Mouse (Mus musculus): ENCODE results near the gene Nxph4. TPM values are rescaled to one million over a fixed set of nuclear protein-coding genes. Genes with fewer than 3 reads are reported as not detected.

The Nxph4 gene
- polyA plus RNA-seq, 1 experiment from 2014 or later: 0.10 TPM

GRCm38 (mm10) chr10:127566553-127567326 lies 32.4 kb upstream of the Nxph4 start:
- Histone ChIP-seq H3K4me2 (no peak overlapping the region), H3K4me3 (no peak overlapping the region), H3K9ac (no peak overlapping the region), H3K27me3 (replicated peaks) (peaks cover 17% of the 10 kb centered on the region), H3K27ac (no peak overlapping the region), H3K9me3 (replicated peaks) (no peaks in the 10 kb centered on the region), H3K4me1 (peaks cover 22% of the 10 kb centered on the region), H3K36me3 (peaks cover 53% of the 10 kb centered on the region)
- no peak for ATAC-seq
- 78% methylated on average over 28 of the region's 28 CpGs for WGBS (ENCODE audit: insufficient replicate concordance)

DNA sequence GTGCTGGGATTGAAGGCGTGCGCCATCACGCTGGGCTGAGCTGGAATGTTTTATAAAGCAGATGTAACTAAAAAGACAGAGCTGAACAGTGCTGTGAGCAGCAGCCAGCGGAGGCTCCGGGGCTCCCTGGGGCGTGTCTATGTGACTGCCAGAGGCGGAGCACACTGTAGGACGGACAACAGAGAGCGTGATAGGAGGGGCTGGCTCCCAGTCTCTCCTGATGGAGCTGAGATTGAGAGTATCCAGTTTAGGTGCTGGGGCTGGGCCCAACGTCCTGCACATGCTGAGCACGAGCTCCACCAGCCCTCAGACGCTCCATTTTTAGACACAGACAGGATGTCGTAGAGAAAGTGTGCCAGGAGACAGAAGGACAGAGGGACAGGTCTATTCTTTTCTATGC lies 29.9 kb upstream of the Nxph4 start:
- H3K4me3 ChIP-seq: no peak overlapping the region
- WGBS (ENCODE audit: insufficient replicate concordance): 42% methylated on average over 13 of the region's 13 CpGs
- no peak overlapping the region for H3K27ac ChIP-seq
- H3K4me1 ChIP-seq: no peaks in the 10 kb centered on the region
- H3K36me3 ChIP-seq: peaks cover 61% of the 10 kb centered on the region
- H3K4me2 ChIP-seq: no peak overlapping the region
- H3K9ac ChIP-seq: no peak overlapping the region
- H3K27me3 ChIP-seq (replicated peaks): peaks cover 17% of the 10 kb centered on the region
- no peak for ATAC-seq
- no peaks in the 10 kb centered on the region for H3K9me3 ChIP-seq (replicated peaks)

DNA sequence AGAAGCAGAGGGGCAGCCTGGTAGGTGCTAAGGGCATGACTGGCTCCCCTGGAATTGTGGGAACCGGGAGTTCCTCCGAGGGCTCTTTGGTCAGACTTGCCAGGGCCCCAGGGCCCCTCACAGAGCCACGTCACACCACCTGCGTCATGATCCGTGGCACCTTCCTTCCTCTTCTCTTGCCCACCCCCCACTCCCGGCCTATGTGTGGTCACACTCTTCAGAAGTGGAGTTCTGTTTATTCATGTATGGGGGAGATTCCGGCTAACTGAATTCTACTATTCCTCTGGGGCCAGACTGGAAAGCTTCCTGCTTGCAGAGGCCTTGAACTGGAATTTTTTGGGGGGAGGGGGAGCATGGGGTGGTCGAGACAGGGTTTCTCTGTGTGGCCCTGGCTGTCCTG lies 29.5 kb upstream of the Nxph4 start:
- no peaks in the 10 kb centered on the region for H3K9me3 ChIP-seq (replicated peaks)
- H3K4me1 ChIP-seq: no peaks in the 10 kb centered on the region
- peaks cover 62% of the 10 kb centered on the region for H3K36me3 ChIP-seq
- peaks cover 17% of the 10 kb centered on the region for H3K27me3 ChIP-seq (replicated peaks)
- ATAC-seq: no peak
- H3K9ac ChIP-seq: no peak overlapping the region
- no peak overlapping the region for H3K27ac ChIP-seq
- no peak overlapping the region for H3K4me3 ChIP-seq
- 36% methylated on average over 8 of the region's 8 CpGs for WGBS (ENCODE audit: insufficient replicate concordance)
- H3K4me2 ChIP-seq: no peak overlapping the region

DNA sequence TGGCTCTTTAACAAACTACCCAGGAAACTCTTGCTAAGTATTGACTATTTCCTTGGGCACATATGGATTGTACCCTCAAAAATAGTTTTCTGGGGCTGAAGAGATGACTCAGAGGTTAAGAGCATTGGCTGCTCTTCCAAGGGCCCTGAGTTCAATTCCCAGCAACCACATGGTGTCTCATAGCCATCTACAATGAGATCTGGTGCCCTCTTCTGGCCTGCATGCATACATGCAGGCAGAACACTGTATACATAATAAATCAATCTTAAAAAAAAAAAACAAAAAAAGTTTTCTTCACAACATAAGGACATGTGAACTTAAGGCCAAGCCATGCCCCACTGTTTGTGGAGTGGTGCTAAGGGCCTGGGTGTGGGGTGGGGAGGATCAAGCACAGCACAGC lies 26.8 kb upstream of the Nxph4 start:
- Histone ChIP-seq H3K4me1 (no peaks in the 10 kb centered on the region), H3K4me2 (no peak overlapping the region), H3K4me3 (no peak overlapping the region), H3K9ac (no peak overlapping the region), H3K36me3 (peaks cover 66% of the 10 kb centered on the region), H3K27ac (no peak overlapping the region), H3K27me3 (replicated peaks) (peaks cover 5% of the 10 kb centered on the region), H3K9me3 (replicated peaks) (no peaks in the 10 kb centered on the region)
- no peak for ATAC-seq

- Histone ChIP-seq H3K4me3 (no peak overlapping the region), H3K36me3 (peaks cover 88% of the 10 kb centered on the region), H3K27ac (no peak overlapping the region), H3K27me3 (replicated peaks) (no peaks in the 10 kb centered on the region), H3K4me1 (no peaks in the 10 kb centered on the region), H3K4me2 (no peak overlapping the region), H3K9ac (no peak overlapping the region), H3K9me3 (replicated peaks) (no peaks in the 10 kb centered on the region)
- no peak for ATAC-seq
- WGBS (ENCODE audit: insufficient replicate concordance): 80% methylated on average over 13 of the region's 13 CpGs
These were observed 23.0 kb upstream of the Nxph4 start for GRCm38 (mm10) chr10:127557397-127557796.

DNA sequence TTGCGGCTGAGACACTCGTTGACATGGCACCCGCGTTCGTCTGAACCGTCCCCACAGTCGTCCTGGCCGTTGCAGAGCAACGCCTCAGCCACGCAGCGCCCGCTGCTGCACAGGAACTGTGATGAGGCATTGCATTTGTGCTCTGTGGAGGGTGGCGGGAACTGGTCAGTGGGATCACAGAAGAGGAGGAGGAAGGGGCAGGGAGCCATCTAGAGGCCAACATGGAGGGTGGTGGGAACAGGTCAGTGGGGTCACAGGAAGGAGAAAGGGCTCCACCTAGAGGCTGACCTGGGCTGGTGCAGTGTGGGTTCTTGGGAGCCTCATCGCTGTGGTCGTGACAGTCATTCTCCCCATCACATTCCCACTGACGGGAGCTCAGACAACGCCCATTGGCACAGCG lies 21.3 kb upstream of the Nxph4 start:
- peaks cover 95% of the 10 kb centered on the region for H3K36me3 ChIP-seq
- H3K4me3 ChIP-seq: no peak overlapping the region
- no peaks in the 10 kb centered on the region for H3K4me1 ChIP-seq
- H3K27ac ChIP-seq: no peak overlapping the region
- H3K9ac ChIP-seq: no peak overlapping the region
- no peaks in the 10 kb centered on the region for H3K9me3 ChIP-seq (replicated peaks)
- 0 out of 2 replicates have a peak, but pooled peaks cover 4% of the 10 kb centered on the region for H3K27me3 ChIP-seq (replicated peaks)
- H3K4me2 ChIP-seq: no peak overlapping the region
- ATAC-seq: no peak
- WGBS (ENCODE audit: insufficient replicate concordance): 59% methylated on average over 18 of the region's 18 CpGs

DNA sequence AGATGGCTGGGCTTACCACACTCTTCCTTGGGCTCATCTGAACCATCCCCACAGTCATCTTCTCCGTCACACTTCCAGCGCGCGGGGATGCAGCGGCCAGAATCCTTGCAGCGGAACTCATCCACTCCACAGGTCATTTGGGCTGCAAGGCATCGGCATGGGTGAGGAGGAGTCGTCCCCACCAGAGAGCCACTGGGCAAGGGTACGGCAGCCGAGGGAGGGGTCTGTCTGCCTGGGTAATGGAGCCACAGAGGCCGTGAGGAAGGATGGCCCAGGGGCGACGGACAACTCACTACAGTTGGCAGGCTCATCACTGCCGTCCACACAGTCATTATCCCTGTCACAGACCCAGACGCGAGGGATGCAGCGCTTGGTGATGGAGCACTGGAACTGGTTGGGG lies 15.5 kb upstream of the Nxph4 start:
- H3K4me2 ChIP-seq: no peak overlapping the region
- 83% methylated on average over 17 of the region's 17 CpGs for WGBS (ENCODE audit: insufficient replicate concordance)

GRCm38 (mm10) chr10:127548236-127548635 lies 13.9 kb upstream of the Nxph4 start:
- Histone ChIP-seq H3K4me1 (no peaks in the 10 kb centered on the region), H3K9ac (no peak overlapping the region), H3K36me3 (peaks cover 82% of the 10 kb centered on the region), H3K4me2 (no peak overlapping the region), H3K27me3 (replicated peaks) (peaks cover 20% of the 10 kb centered on the region), H3K27ac (no peak overlapping the region), H3K4me3 (no peak overlapping the region), H3K9me3 (replicated peaks) (no peaks in the 10 kb centered on the region)
- no peak for ATAC-seq
- 84% methylated on average over 15 of the region's 15 CpGs for WGBS (ENCODE audit: insufficient replicate concordance)

More for the DNA sequence above, 15.5 kb upstream of the Nxph4 start:
- H3K4me3 ChIP-seq: no peak overlapping the region
- no peak for ATAC-seq
- no peaks in the 10 kb centered on the region for H3K9me3 ChIP-seq (replicated peaks)
- H3K27ac ChIP-seq: no peak overlapping the region
- peaks cover 90% of the 10 kb centered on the region for H3K36me3 ChIP-seq
- H3K4me1 ChIP-seq: no peaks in the 10 kb centered on the region
- peaks cover 20% of the 10 kb centered on the region for H3K27me3 ChIP-seq (replicated peaks)
- H3K9ac ChIP-seq: no peak overlapping the region

- Histone ChIP-seq H3K9me3 (replicated peaks) (no peaks in the 10 kb centered on the region), H3K36me3 (peaks cover 82% of the 10 kb centered on the region), H3K4me3 (no peak overlapping the region), H3K9ac (no peak overlapping the region), H3K27ac (no peak overlapping the region), H3K4me1 (no peaks in the 10 kb centered on the region), H3K4me2 (no peak overlapping the region), H3K27me3 (replicated peaks) (peaks cover 26% of the 10 kb centered on the region)
- 63% methylated on average over 7 of the region's 7 CpGs for WGBS (ENCODE audit: insufficient replicate concordance)
- ATAC-seq: no peak
These were observed 12.1 kb upstream of the Nxph4 start for GRCm38 (mm10) chr10:127546505-127546904.

- H3K36me3 ChIP-seq: peaks cover 76% of the 10 kb centered on the region
- no peak for ATAC-seq
- peaks cover 26% of the 10 kb centered on the region for H3K27me3 ChIP-seq (replicated peaks)
- no peaks in the 10 kb centered on the region for H3K9me3 ChIP-seq (replicated peaks)
- H3K4me1 ChIP-seq: no peaks in the 10 kb centered on the region
- no peak overlapping the region for H3K9ac ChIP-seq
- no peak overlapping the region for H3K4me3 ChIP-seq
- H3K4me2 ChIP-seq: no peak overlapping the region
- H3K27ac ChIP-seq: no peak overlapping the region
- 82% methylated on average over 20 of the region's 20 CpGs for WGBS (ENCODE audit: insufficient replicate concordance)
These were observed 10.0 kb upstream of the Nxph4 start for GRCm38 (mm10) chr10:127544375-127544774.

GRCm38 (mm10) chr10:127543916-127544315 lies 9.6 kb upstream of the Nxph4 start:
- Histone ChIP-seq H3K4me3 (no peak overlapping the region), H3K4me1 (no peaks in the 10 kb centered on the region), H3K4me2 (no peak overlapping the region), H3K9me3 (replicated peaks) (no peaks in the 10 kb centered on the region), H3K27me3 (replicated peaks) (peaks cover 28% of the 10 kb centered on the region), H3K9ac (no peak overlapping the region), H3K36me3 (peaks cover 75% of the 10 kb centered on the region), H3K27ac (no peak overlapping the region)
- 66% methylated on average over 3 of the region's 3 CpGs for WGBS (ENCODE audit: insufficient replicate concordance)
- no peak for ATAC-seq

DNA sequence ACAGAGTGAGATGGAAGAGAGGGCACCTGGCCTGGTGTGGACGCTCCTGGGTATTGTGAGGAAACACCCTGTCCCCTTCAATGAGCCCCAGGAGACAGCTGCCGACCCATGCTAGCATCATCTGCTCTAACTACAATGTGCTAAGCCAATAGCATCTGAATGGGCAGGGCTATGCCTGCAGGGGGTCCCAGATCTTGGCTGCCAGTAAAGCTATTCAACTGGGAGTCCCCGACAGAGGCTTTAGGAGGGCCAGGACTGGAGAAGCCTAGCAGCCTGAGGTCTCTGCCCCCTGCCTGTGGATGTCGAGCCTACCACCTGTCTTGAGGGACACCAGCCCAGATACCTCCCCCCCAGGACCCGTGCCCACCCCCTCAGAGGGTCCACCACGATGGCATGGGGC lies 8.4 kb upstream of the Nxph4 start:
- Histone ChIP-seq H3K9me3 (replicated peaks) (no peaks in the 10 kb centered on the region), H3K9ac (no peak overlapping the region), H3K27ac (no peak overlapping the region), H3K4me1 (no peaks in the 10 kb centered on the region), H3K4me3 (no peak overlapping the region), H3K36me3 (peaks cover 68% of the 10 kb centered on the region), H3K4me2 (no peak overlapping the region), H3K27me3 (replicated peaks) (peaks cover 38% of the 10 kb centered on the region)
- ATAC-seq: no peak
- 56% methylated on average over 6 of the region's 6 CpGs for WGBS (ENCODE audit: insufficient replicate concordance)

GRCm38 (mm10) chr10:127542084-127542483 lies 7.7 kb upstream of the Nxph4 start:
- H3K9ac ChIP-seq: no peak overlapping the region
- peaks cover 68% of the 10 kb centered on the region for H3K36me3 ChIP-seq
- 83% methylated on average over 13 of the region's 13 CpGs for WGBS (ENCODE audit: insufficient replicate concordance)
- no peak overlapping the region for H3K27ac ChIP-seq
- ATAC-seq: no peak
- H3K4me2 ChIP-seq: no peak overlapping the region
- no peaks in the 10 kb centered on the region for H3K9me3 ChIP-seq (replicated peaks)
- H3K4me3 ChIP-seq: no peak overlapping the region
- peaks cover 44% of the 10 kb centered on the region for H3K27me3 ChIP-seq (replicated peaks)
- H3K4me1 ChIP-seq: no peaks in the 10 kb centered on the region
